Mouse (Mus musculus): ENCODE measurements around the gene Mfsd6. TPM values are rescaled to one million over a fixed set of nuclear protein-coding genes. Genes with fewer than 3 reads are reported as not detected.
"Not testable (repeated sequence)": the region's sequence is repeated elsewhere in the genome, so short reads cannot be mapped to it uniquely, and the experiment has no call there.

The Mfsd6 gene
- polyA plus RNA-seq, 1 experiment from 2014 or later = 2.0 TPM

DNA sequence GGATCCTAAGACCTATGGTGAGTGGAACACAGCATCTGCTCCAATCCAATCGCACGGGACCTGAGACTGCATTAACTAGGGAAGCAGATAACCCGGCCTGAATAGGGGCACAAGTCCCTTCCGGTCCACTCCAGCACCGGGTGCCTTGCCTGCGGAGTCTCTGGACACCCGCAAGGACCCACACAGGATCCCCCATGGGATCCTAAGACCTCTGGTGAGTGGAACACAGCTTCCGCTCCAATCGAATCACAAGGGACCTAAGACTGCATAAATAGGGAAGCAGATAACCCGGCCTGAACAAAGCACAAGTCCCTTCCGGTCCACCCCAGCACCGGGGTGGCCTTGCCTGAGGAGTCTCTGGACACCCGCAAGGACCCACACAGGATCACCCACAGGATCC lies 32.8 kb downstream of the Mfsd6 start:
- WGBS = 91% methylated on average over 13 of the region's 13 CpGs
- not testable (repeated sequence) for H3K36me3 ChIP-seq; H3K27ac ChIP-seq; DNase-seq (ENCODE audit: low spot score); H3K4me3 ChIP-seq; H3K27me3 ChIP-seq (ENCODE audit: insufficient read depth, poor library complexity, severe bottlenecking); H3K9me3 ChIP-seq; H3K4me1 ChIP-seq

DNA sequence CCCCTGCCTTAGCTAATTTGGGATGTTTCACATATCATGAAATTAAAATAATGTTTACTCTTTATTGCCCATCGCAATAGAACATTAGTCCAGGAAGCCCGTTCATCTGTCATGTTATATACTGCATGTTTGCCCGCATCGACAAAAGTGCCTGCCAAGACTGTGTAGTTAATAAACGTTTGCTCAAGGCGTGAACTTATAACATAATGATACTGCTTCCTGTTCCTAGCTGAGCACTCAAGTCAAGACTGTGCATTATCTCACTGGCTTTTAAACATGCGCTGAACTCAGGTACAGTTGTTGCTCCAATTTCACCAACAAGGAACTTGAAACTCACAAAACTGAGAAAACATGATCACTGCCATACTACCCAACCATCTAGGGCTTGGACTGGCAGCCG lies 39.6 kb downstream of the Mfsd6 start:
- H3K4me3 ChIP-seq = no peak overlapping the region
- no peaks in the 10 kb centered on the region for H3K27me3 ChIP-seq (ENCODE audit: insufficient read depth, poor library complexity, severe bottlenecking)
- no peaks in the 10 kb centered on the region for H3K4me1 ChIP-seq
- DNase-seq (ENCODE audit: low spot score) = no peak
- H3K36me3 ChIP-seq = no peaks in the 10 kb centered on the region
- H3K27ac ChIP-seq = no peak overlapping the region
- WGBS = 89% methylated on average over 8 of the region's 8 CpGs
- H3K9me3 ChIP-seq = no peaks in the 10 kb centered on the region

DNA sequence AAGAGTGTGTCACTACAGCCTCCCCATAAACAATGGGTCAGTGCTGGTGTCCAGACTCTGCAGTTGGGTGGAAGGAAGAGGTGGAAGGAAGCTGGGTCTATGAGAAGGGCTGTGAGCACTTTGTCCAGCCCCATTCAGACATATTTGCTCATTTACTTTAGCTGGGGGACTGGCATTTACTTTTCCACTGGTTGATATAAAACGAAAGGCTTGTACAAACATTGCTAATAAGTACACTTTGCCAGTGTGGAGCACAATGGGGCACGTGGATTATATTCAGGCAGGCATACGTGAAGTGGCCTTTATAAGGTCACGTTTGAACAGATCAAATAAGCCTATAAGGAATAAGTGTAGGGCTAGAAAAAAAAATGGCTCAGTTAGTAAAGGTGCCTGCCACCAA lies 43.7 kb downstream of the Mfsd6 start:
- no peaks in the 10 kb centered on the region for H3K4me1 ChIP-seq
- no peaks in the 10 kb centered on the region for H3K9me3 ChIP-seq
- H3K4me3 ChIP-seq = no peak overlapping the region
- H3K27ac ChIP-seq = no peak overlapping the region
- WGBS = 73% methylated on average over 4 of the region's 4 CpGs
- H3K27me3 ChIP-seq (ENCODE audit: insufficient read depth, poor library complexity, severe bottlenecking) = no peaks in the 10 kb centered on the region
- DNase-seq (ENCODE audit: low spot score) = no peak
- H3K36me3 ChIP-seq = no peaks in the 10 kb centered on the region

DNA sequence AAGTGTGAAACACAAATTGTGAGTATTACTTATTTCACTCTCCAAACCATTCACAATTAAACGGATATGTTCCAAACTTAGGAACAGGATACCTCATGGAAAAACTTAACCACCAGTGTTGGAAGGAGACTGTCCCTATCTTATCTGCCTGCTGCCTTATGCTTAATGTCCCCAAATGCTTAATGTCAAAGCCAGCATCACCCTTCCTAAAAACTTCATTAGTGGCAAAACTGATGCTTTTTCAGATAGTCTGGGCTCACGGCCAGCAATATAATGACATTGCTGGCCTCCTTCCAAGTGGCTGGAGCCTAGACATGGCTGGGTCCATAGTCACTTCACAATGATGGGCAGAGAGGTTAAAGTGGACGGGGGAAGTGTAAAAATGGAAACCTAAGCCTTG lies 50.6 kb downstream of the Mfsd6 start:
- Histone ChIP-seq H3K27ac (peak overlapping the region; percentile 75; the same call in 1 of the 2 replicates), H3K36me3 (no peaks in the 10 kb centered on the region), H3K9me3 (no peaks in the 10 kb centered on the region), H3K4me1 (0 out of 2 replicates have a peak, but pooled peaks cover 8% of the 10 kb centered on the region), H3K27me3 (ENCODE audit: insufficient read depth, poor library complexity, severe bottlenecking) (no peaks in the 10 kb centered on the region), H3K4me3 (no peak overlapping the region)
- WGBS = 34% methylated on average over 3 of the region's 3 CpGs
- DNase-seq (ENCODE audit: low spot score) = no peak

DNA sequence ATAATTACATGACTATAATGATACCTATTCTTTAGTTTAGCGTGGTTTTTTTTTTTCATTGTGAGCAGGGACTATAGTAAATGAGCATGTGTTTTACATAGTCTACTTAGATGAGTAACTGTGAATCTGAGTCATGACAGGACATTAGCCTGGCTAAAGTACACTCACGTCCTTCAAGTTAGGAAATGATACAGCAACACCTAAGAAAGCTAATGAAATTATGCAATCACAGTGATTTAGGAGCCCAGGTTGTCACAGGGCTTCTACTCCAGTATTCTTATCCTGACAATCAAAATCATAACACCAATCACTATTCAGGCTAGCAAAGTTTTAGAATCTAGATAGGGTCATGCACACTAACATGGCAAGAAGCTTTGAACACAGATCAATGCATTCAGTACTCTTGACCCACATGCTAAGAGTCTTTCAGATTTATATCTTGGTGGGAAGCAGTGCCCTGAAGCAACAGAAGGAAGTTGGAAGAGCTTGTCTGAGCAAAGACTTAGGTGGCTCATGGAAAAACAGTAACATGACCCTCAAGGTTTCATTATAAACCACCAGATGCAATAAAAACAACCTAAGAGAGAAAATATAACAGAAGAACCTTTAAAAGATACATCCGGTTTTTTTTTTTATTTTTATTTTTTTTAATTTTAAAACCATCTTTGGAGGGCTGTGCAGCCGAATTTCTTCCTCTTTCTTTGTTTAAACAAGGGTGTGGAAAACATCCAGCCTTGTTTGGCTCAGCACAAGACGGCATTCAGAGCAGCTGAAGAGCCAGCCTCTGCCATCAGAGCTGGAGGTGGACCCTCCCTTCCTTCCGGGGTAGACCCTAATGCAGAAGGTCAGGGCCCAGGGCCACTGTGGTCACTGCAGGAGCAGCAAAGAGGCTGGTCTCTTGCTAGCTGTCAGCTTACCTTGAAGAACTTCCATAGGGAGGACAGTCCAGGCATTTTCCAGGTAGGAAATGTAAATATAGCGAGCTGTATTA lies 51.4 kb downstream of the Mfsd6 start:
- no peaks in the 10 kb centered on the region for H3K27me3 ChIP-seq (ENCODE audit: insufficient read depth, poor library complexity, severe bottlenecking)
- no peak for DNase-seq (ENCODE audit: low spot score)
- no peaks in the 10 kb centered on the region for H3K36me3 ChIP-seq
- H3K9me3 ChIP-seq = no peaks in the 10 kb centered on the region
- H3K4me3 ChIP-seq = no peak overlapping the region
- peak overlapping the region; percentile 75; the same call in 1 of the 2 replicates for H3K27ac ChIP-seq
- 0 out of 2 replicates have a peak, but pooled peaks cover 8% of the 10 kb centered on the region for H3K4me1 ChIP-seq
- WGBS = 62% methylated on average over 7 of the region's 7 CpGs

DNA sequence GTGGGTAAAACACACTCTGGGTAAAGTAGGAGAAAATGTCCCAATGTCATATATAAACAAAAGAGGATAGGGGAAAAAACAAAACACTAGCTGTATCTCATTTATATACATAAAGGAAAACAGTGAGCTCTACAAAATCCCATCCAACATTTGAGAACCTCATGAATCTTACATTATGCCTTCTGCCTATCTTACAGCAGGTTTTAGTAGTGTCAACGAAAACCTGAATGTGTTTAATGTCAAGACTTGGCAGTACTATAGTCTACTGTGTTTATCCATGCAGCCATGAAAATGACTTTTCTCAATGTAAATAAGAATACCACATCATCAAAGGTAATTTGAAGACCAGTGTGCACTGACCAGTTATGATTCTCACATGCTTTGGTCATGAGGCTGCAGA lies 57.3 kb downstream of the Mfsd6 start:
- no peaks in the 10 kb centered on the region for H3K36me3 ChIP-seq
- whole genome bisulfite sequencing = 91% methylated on average over 1 of the region's 1 CpGs
- H3K27ac ChIP-seq = no peak overlapping the region
- no peaks in the 10 kb centered on the region for H3K9me3 ChIP-seq
- H3K4me3 ChIP-seq = no peak overlapping the region
- 0 out of 2 replicates have a peak, but pooled peaks cover 6% of the 10 kb centered on the region for H3K4me1 ChIP-seq
- no peak for DNase-seq (ENCODE audit: low spot score)
- no peaks in the 10 kb centered on the region for H3K27me3 ChIP-seq (ENCODE audit: insufficient read depth, poor library complexity, severe bottlenecking)

DNA sequence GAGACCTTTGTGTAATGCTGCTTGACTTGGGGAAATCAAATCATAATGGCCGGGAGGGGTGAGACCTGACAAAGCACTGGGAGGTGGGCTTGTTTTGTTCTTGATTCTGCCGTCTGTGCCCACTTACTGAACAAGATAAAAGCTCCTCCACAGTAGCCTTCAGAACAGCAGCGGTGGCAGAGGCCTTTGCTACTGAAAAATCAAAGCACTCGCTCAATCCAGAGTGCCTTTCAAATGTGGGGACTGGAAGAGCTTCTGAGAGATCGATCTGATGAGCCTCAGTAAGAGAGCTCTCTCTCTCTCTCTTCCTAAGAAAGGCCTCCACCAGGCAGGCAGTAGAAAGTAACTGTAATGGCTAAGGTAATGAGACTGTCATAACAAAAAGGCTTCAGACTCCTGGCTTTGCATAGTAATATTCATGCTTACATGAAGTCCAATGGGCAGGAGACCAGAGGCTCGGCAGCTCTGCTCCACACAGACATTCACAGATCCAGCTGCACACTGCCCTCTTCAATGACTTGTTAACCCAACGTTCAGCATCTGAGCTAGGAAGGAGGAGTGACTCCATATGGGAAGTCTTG lies 58.4 kb downstream of the Mfsd6 start:
- Histone ChIP-seq H3K9me3 (no peaks in the 10 kb centered on the region), H3K27ac (peak overlapping the region; percentile 47; the same call in 1 of the 2 replicates), H3K4me3 (no peak overlapping the region), H3K27me3 (ENCODE audit: insufficient read depth, poor library complexity, severe bottlenecking) (no peaks in the 10 kb centered on the region), H3K4me1 (0 out of 2 replicates have a peak, but pooled peaks cover 6% of the 10 kb centered on the region), H3K36me3 (no peaks in the 10 kb centered on the region)
- 49% methylated on average over 7 of the region's 7 CpGs for WGBS
- DNase-seq (ENCODE audit: low spot score) = no peak

DNA sequence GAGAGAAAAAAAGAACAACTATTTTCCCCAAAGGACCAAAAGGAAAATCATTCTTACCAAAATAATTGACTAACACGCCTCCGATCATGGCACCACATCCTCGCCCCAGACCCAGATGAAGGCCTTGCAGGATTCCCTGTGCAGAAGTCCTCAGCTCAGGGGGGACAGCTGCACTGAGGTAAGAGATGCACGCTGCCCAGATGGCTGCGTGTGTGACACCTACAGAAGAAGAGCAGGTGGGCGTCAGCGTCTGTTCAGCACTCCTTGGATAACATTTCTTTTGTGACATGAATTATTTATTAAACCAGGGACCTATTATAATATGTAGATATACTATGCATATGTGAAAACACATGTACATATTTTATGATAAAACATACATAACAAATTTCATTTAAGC lies 64.0 kb downstream of the Mfsd6 start:
- H3K4me3 ChIP-seq = no peak overlapping the region
- WGBS = 89% methylated on average over 7 of the region's 7 CpGs
- H3K36me3 ChIP-seq = no peaks in the 10 kb centered on the region
- no peak overlapping the region for H3K27ac ChIP-seq
- H3K9me3 ChIP-seq = no peaks in the 10 kb centered on the region
- H3K27me3 ChIP-seq (ENCODE audit: insufficient read depth, poor library complexity, severe bottlenecking) = no peaks in the 10 kb centered on the region
- no peak for DNase-seq (ENCODE audit: low spot score)
- H3K4me1 ChIP-seq = no peaks in the 10 kb centered on the region

DNA sequence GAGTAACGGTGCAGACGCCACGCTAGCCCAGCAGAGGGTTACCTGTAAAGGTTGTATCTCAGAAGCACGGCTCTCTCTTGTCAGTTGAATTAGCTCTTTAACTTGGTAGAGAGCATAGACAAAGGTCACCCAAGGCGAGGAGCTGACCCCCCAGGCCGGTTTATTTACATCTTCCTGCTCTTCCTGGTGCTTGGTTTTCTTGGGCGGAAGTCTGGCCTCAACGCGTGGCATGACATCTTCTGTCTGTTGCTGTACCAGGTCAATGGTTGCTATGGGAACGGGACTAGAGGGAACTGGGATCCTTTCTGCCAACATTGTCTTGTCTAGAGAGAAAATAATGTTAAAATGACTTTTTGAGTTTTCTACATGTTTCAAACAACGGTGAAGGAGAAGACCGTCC lies 66.5 kb downstream of the Mfsd6 start:
- no peak overlapping the region for H3K27ac ChIP-seq
- WGBS = 86% methylated on average over 12 of the region's 12 CpGs
- no peaks in the 10 kb centered on the region for H3K9me3 ChIP-seq
- no peaks in the 10 kb centered on the region for H3K27me3 ChIP-seq (ENCODE audit: insufficient read depth, poor library complexity, severe bottlenecking)
- no peaks in the 10 kb centered on the region for H3K36me3 ChIP-seq
- no peak overlapping the region for H3K4me3 ChIP-seq
- H3K4me1 ChIP-seq = no peaks in the 10 kb centered on the region
- no peak for DNase-seq (ENCODE audit: low spot score)

DNA sequence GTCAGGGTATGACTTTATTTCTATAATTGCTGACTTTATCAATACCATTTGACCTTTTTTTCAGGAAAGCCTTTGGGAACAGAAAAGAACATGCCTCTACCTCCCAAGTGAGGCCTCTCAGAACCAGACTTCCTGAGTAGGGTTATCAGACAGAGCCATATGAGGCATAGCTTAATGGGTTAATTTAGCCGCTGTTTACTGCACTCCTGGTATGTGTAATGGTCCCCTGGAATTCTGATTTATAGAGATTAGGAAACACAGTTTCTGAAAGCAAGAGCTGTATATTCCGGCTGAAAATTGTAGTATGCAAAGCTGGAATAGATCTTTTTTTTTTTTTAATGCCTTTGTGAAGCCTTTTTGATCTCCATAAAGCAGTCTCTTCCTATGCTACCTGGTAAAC lies 67.0 kb downstream of the Mfsd6 start:
- H3K27ac ChIP-seq = no peak overlapping the region
- no peaks in the 10 kb centered on the region for H3K9me3 ChIP-seq
- no peaks in the 10 kb centered on the region for H3K27me3 ChIP-seq (ENCODE audit: insufficient read depth, poor library complexity, severe bottlenecking)
- H3K4me3 ChIP-seq = no peak overlapping the region
- WGBS = 65% methylated on average over 2 of the region's 2 CpGs
- H3K4me1 ChIP-seq = no peaks in the 10 kb centered on the region
- no peak for DNase-seq (ENCODE audit: low spot score)
- H3K36me3 ChIP-seq = no peaks in the 10 kb centered on the region

DNA sequence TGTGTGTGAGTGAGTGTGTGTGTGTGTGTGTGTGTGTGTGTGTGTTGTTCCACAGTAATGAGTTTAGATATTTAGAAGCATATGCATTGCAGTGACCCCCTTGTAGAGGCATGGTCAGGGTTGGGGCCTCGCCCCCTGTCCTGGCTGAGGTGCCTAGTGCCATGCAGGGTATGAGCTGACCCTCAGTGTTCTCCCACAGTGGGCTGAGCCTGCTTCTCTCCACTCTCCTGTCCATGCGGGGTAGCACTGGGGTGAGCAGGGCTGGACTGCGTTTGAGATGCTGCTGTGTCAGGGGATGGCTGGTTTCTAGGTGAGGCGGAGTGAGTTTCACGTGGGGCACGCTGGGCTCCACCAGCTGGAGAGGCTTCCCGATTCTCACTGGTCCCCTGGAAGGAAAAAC lies 69.1 kb downstream of the Mfsd6 start:
- Histone ChIP-seq H3K27ac (no peak overlapping the region), H3K4me3 (no peak overlapping the region), H3K36me3 (no peaks in the 10 kb centered on the region), H3K27me3 (ENCODE audit: insufficient read depth, poor library complexity, severe bottlenecking) (no peaks in the 10 kb centered on the region), H3K9me3 (no peaks in the 10 kb centered on the region), H3K4me1 (no peaks in the 10 kb centered on the region)
- WGBS = 79% methylated on average over 7 of the region's 7 CpGs
- DNase-seq (ENCODE audit: low spot score) = no peak

DNA sequence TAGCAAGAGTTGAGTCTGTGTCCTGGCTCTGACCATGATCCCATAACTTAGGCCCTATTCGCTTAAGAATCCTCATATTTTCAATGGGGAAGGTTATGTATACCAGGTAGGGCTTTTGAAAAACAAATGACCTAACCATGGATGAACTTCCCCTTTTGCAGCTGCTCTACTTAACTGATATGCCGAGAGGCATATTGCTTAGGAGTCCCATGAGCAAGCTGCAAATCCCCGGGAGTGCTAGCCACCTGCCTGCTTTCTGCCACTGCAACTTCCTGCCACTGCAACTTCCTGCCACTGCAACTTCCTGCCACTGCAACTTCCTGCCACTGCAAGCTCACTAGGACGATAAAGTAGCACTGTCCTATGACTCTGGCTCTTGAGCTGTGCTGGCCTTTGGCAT lies 72.1 kb downstream of the Mfsd6 start:
- peaks cover 8% of the 10 kb centered on the region; the same call in 1 of the 2 replicates for H3K36me3 ChIP-seq

DNA sequence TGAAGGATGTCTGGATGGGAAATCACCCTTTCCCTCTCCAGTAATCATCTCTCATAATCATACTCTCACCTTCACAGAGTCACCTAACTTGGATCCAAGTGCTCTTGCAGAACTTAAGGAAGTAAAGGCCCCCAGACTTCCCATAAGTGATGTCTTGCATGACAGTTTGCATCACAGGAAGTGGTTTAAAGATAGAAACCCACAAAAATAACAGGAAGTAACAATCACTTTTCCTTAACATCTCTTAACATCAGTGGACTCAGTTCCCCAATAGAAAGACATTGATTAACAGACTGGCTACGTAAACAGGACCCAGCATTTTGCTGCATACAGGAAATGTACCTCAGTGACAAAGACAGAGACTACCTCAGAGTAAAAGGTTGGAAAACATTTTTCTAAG lies 73.9 kb downstream of the Mfsd6 start:
- DNase-seq (ENCODE audit: low spot score) = no peak
- no peaks in the 10 kb centered on the region for H3K9me3 ChIP-seq
- H3K27me3 ChIP-seq (ENCODE audit: insufficient read depth, poor library complexity, severe bottlenecking) = no peaks in the 10 kb centered on the region
- no peak overlapping the region for H3K27ac ChIP-seq
- peaks cover 21% of the 10 kb centered on the region; the same call in 1 of the 2 replicates for H3K36me3 ChIP-seq
- peaks cover 6% of the 10 kb centered on the region; the same call in 1 of the 2 replicates for H3K4me1 ChIP-seq
- WGBS = 68% methylated on average over 1 of the region's 1 CpGs
- H3K4me3 ChIP-seq = no peak overlapping the region

More for the DNA sequence above, 72.1 kb downstream of the Mfsd6 start:
- WGBS = 69% methylated on average over 4 of the region's 4 CpGs
- Histone ChIP-seq H3K27ac (no peak overlapping the region), H3K4me1 (peaks cover 6% of the 10 kb centered on the region; the same call in 1 of the 2 replicates), H3K27me3 (ENCODE audit: insufficient read depth, poor library complexity, severe bottlenecking) (no peaks in the 10 kb centered on the region), H3K9me3 (no peaks in the 10 kb centered on the region), H3K4me3 (no peak overlapping the region)
- DNase-seq (ENCODE audit: low spot score) = no peak

Measured in heart, embryonic 10.5 days (tissue).